Mouse (Mus musculus) T-cell, adult 2 months (primary cell): ENCODE measurements at regions not wholly inside any gene's neighbourhood (a gene's known extent, or its start where the extent isn't known, plus 50 kb on each side); places are given as distances from the start of the nearest gene placed in this dataset.

ENCODE experiments used
- DNase-seq: peaks from one replicate; pipeline ENCODE4 v3.0.0; 2022; ENCODE audit warnings: low spot score

- DNase-seq, result no peak
Measured at GRCm38 (mm10) chr13:54318161-54318560, 53.0 kb upstream of the Cplx2 start.

GRCm38 (mm10) chr13:54318601-54319000, 52.5 kb upstream of the Cplx2 start:
- no peak for DNase-seq

DNA sequence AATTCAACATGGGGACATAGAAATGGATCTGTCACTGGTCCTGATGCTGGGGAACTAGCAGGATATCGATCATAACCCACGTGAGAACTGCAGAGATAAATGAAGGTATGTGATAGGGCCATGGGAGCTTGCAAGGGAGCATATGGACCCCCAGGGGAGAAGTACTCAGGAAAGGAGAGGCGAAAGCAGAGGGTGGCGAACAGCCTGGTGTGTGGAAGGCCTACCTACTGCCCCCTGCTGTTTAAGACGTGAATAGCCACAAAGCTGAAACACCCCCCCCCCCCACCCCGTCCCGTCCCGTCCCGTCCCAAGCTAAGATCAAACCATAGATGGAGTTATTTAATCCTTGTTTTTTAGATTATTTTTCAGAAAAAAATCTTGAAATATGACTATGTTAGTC, 50.9 kb upstream of the Cplx2 start:
- no peak for DNase-seq

GRCm38 (mm10) chr13:54321011-54321410, 50.1 kb upstream of the Cplx2 start:
- DNase-seq, result no peak
